Mouse (Mus musculus) leukemia stem cell, adult 10-12 weeks (primary cell): ENCODE data around the gene Slc28a2. TPM values are rescaled to one million over a fixed set of nuclear protein-coding genes. Genes with fewer than 3 reads are reported as not detected.

Source experiments
- polyA plus RNA-seq: library from polyadenylated mRNA; stranded (reverse); fragments of >175 nt; gene quantifications from 2 replicates; pipeline ENCODE4 v1.2.3, GENCODE M21; 2012; ENCODE audit warnings: low replicate concordance

Slc28a2 gene
- polyA plus RNA-seq, result 0.11 and 0.17 TPM in 2 replicates

GRCm38 (mm10) chr2:122426200-122426599 is at the start of gene Slc28a2:
Slc28a2 (plus strand) TSS chr2:122426477.

DNA sequence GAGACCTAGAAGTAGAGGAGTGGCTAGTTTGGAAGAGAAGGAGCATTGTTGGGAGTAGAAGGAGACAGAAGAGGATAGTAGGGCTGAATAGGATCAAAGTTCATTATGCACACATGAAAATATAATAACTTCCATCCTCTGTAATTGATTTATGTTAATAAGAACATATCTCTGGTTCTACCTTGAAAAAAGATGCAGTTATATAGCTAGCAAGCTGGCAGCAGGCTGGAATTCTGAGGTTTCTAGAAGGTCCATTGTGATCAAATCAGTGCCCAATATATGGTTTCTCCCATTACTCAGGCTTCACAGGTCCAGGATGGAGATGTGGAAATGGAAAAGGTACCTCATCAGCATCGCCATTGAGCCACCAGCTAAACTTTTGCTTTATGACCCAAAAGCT is 58.4 kb downstream of the Slc28a2 start, which contains the start of gene Gm14085:
TSS of gene Gm14085 (plus strand) at position 301 of the 400 bp plus-strand sequence.

Other genes with a start within 250 kb of the Slc28a2 start
- gene Patl2, start 240.3 kb upstream of the Slc28a2 start, polyA plus RNA-seq, result 0.07 TPM in 1 of 2 replicates, not detected in the other
- not detected in 2 replicates for gene Terb2, start 240.2 kb upstream of the Slc28a2 start, polyA plus RNA-seq
- 4.3 and 4.7 TPM in 2 replicates for gene Sord, start 191.7 kb upstream of the Slc28a2 start, polyA plus RNA-seq
- not detected in 2 replicates for gene Duox2, start 128.0 kb upstream of the Slc28a2 start, polyA plus RNA-seq
- gene Duoxa2, start 127.6 kb upstream of the Slc28a2 start, polyA plus RNA-seq, result not detected in 2 replicates
- gene Duoxa1, start 112.7 kb upstream of the Slc28a2 start, polyA plus RNA-seq, result not detected in 2 replicates
- gene Duox1, start 110.8 kb upstream of the Slc28a2 start, polyA plus RNA-seq, result not detected in 2 replicates
- gene Shf, start 57.3 kb upstream of the Slc28a2 start, polyA plus RNA-seq, result 15.5 and 30.8 TPM in 2 replicates
- gene Gm14085, start 58.5 kb downstream of the Slc28a2 start, polyA plus RNA-seq, result not detected in 2 replicates
- 5.1 and 8.3 TPM in 2 replicates for gene Gatm, start 184.8 kb downstream of the Slc28a2 start, polyA plus RNA-seq
- gene AA467197, start 210.5 kb downstream of the Slc28a2 start, polyA plus RNA-seq, result not detected in 2 replicates